Mouse (Mus musculus) induced T-regulatory cell, adult 2 months (primary cell): ENCODE results near the gene Ctsm.
"Not testable (repeated sequence)": the region's sequence is repeated elsewhere in the genome, so short reads cannot be mapped to it uniquely, and the experiment has no call there.

Source experiments
- DNase-seq: peaks from one replicate; pipeline ENCODE4 v3.0.0-alpha.2; 2012; ENCODE audit warnings: low read depth

Ctsm gene

DNA sequence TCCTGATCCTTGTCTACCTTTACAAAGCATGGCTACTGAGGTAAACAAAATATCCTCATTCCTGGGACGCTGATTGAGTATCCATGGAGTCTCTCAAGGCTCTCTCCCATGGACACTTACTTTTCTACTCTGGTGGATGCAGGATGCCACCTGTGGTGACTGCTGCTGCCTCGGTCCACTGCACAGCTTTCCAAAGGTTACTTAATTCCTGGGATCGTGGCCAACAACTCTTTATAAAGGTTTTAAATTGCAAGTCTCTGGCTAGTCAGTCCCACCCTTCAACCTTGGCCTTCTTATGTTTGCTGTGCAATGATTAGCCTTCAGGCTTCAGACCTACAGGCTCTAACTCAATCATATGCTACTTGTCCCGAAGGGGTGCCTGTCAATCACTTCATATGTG, at the start of gene Ctsm:
Ctsm (minus strand) TSS at position 209 of the 400 bp plus-strand sequence.
- no peak for DNase-seq

GRCm38 (mm10) chr13:61570027-61570426, 28.4 kb upstream of the Ctsm start, which contains the start of gene Cts3:
Cts3 (minus strand) TSS chr13:61570127.
- DNase-seq = no peak

GRCm38 (mm10) chr13:61568074-61568473, 26.4 kb upstream of the Ctsm start, which contains the start of gene Gm49352:
Gm49352 (minus strand) TSS chr13:61568174.
- not testable (repeated sequence) for DNase-seq
